Mouse (Mus musculus) lung, adult 2 months (tissue): ENCODE measurements around the gene Gys1.

Source experiments
- CTCF ChIP-seq: fragments of 200-500 bp; IDR thresholded peaks from 2 replicates; pipeline ENCODE4 v1.5.1; 2011; ENCODE audit warnings: mild to moderate bottlenecking, low read length, control low read depth; ENCODE audit not compliant: insufficient read depth
- POLR2A ChIP-seq: fragments of 200-500 bp; IDR thresholded peaks from 2 replicates; pipeline ENCODE4 v1.6.1; 2011; ENCODE audit warnings: low read depth, mild to moderate bottlenecking, control low read depth, low read length, borderline replicate concordance; ENCODE audit errors: extremely low read depth

DNA sequence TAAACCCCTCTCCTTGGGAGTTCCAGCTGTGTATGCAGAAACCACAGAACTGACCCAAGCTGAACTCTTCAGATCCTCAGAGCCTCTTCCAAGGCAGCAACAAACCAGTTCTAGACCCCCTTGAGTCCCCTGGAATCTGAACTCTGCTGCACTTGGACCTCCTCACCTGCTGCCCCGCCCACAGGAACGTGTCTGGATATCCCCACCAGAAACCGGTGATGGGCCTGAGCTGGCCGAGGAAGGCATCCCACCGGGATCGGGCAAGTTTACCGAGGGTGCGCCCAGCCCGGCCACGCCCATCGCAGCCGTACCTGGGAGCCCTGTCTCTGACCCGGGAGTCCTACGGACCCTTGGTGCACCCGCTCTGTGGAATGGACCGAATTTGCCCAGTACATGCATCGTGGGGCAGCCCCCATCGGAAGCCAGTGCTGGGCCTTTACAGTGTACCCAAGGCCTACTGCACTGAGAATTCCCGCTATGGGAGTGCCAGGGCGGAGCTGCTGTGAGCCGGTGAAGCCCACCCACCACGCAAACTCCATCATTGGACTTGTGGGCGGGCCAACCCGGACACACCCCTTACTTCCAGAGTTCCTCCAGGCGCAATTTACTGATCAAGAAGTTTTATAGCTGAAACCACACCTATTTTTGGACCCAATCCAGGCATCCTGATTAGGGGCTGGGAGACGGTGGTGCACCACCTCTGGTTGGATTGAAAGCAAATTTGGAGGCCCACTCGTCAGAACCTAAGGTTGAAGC, 14.6 kb upstream of the Gys1 start:
- no peak for TF ChIP-seq CTCF
- TF ChIP-seq POLR2A, result no peak
